Mouse (Mus musculus) G1E (cell line): Measurements from ENCODE around the gene Tmem45a.

Experiments
- CTCF ChIP-seq: IDR thresholded peaks from 2 replicates; pipeline ENCODE4 v1.5.1; 2012; ENCODE audit warnings: low read depth, low read length, inconsistent platforms, mixed read lengths
- GATA1 ChIP-seq: IDR thresholded peaks from 2 replicates; pipeline ENCODE4 v1.6.1; 2012; ENCODE audit warnings: borderline replicate concordance, low read length, inconsistent platforms, mixed read lengths
- GATA2 ChIP-seq: IDR thresholded peaks from 2 replicates; pipeline ENCODE4 v1.6.1; 2012; ENCODE audit warnings: low read depth, low read length, inconsistent platforms, borderline replicate concordance
- POLR2AphosphoS5 ChIP-seq: IDR thresholded peaks from 2 replicates; pipeline ENCODE4 v1.6.1; 2012; ENCODE audit warnings: low read depth, low read length, inconsistent platforms; ENCODE audit not compliant: insufficient replicate concordance
- TAL1 ChIP-seq: conservative IDR thresholded peaks from 2 replicates; pipeline ENCODE4 v1.6.1; 2012; ENCODE audit warnings: low read depth, low read length, inconsistent platforms, mixed read lengths

- no peak for TF ChIP-seq CTCF
- TF ChIP-seq TAL1 = no peak
- TF ChIP-seq GATA2 = no peak
- TF ChIP-seq POLR2AphosphoS5 = no peak
- TF ChIP-seq GATA1 = no peak
Observed at GRCm38 (mm10) chr16:56842988-56843387, 43.0 kb downstream of the Tmem45a start.
